Mouse (Mus musculus) cortical plate, adult 2 months (tissue): ENCODE measurements at regions not wholly inside any gene's neighbourhood (a gene's known extent, or its start where the extent isn't known, plus 50 kb on each side); places are given as distances from the start of the nearest gene placed in this dataset.

ENCODE experiments used
- CTCF ChIP-seq: fragments of 200-500 bp; IDR thresholded peaks from 2 replicates; pipeline ENCODE4 v1.5.1; 2011; ENCODE audit warnings: mild to moderate bottlenecking, control low read depth, low read length; ENCODE audit not compliant: insufficient read depth; ENCODE audit errors: extremely low read depth
- POLR2A ChIP-seq: fragments of 200-500 bp; IDR thresholded peaks from 2 replicates; pipeline ENCODE4 v1.6.1; 2011; ENCODE audit warnings: mild to moderate bottlenecking, low read length, control low read depth; ENCODE audit not compliant: insufficient read depth; ENCODE audit errors: extremely low read depth

DNA sequence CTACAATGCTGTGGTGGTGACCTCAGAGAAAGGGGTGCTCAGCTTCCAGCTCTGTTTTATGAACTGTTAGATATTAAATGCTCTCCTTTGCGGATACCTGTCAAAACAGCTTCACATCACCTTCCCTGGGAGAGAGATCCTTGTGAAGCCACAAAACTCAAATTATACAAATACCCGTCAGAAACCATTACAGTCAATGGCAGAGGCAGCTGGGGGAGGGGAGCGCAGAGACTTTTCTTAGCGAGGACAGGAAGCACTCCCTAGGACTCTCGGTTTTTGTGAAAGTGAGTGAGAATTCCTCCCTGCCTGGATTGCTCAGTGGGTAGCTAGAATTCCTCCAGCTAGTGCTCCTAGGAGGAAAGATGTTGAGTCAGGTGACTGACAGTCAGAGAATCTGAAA is 161.0 kb downstream of the Bmp7 start:
- TF ChIP-seq CTCF (no peak), POLR2A (no peak)
